Mouse (Mus musculus): ENCODE measurements around the gene P2rx4. TPM values are rescaled to one million over a fixed set of nuclear protein-coding genes. Genes with fewer than 3 reads are reported as not detected.

The P2rx4 gene
- polyA plus RNA-seq, 1 experiment from 2014 or later, result 36.2 TPM

- Histone ChIP-seq H3K4me3 (ENCODE audit: low read depth, low read length) (no peak overlapping the region), H3K4me2 (ENCODE audit: low read depth, low read length) (no peak overlapping the region), H3K9me3 (ENCODE audit: low read length) (no peaks in the 10 kb centered on the region), H3K36me3 (replicated peaks; ENCODE audit: insufficient read depth, low read length) (no peaks in the 10 kb centered on the region), H3K27ac (ENCODE audit: low read depth) (peak overlapping the region; percentile 35), H3K27me3 (ENCODE audit: insufficient read depth, low read length) (no peaks in the 10 kb centered on the region), H3K4me1 (ENCODE audit: insufficient read depth) (peaks cover 21% of the 10 kb centered on the region), H3K9ac (replicated peaks) (no peak overlapping the region)
- TF ChIP-seq EP300 (IDR thresholded peaks at IDR 0.05; ENCODE audit: low read depth), result no peak
- no peak for TF ChIP-seq CTCF (IDR thresholded peaks at IDR 0.05; ENCODE audit: low read depth)
- peak; percentile 62 for DNase-seq
- 64% methylated on average over 15 of the region's 15 CpGs for WGBS (ENCODE audit: insufficient replicate concordance)
- ATAC-seq, result peak; percentile 73
Observed at GRCm38 (mm10) chr5:122769101-122769568, 61.8 kb downstream of the P2rx4 start.

GRCm38 (mm10) chr5:122770304-122770703, 63.0 kb downstream of the P2rx4 start:
- 59% methylated on average over 7 of the region's 7 CpGs for WGBS (ENCODE audit: insufficient replicate concordance)
- TF ChIP-seq CTCF (IDR thresholded peaks at IDR 0.05; ENCODE audit: low read depth) (no peak), EP300 (IDR thresholded peaks at IDR 0.05; ENCODE audit: low read depth) (no peak)
- H3K9me3 ChIP-seq (ENCODE audit: low read length), result no peaks in the 10 kb centered on the region
- H3K27ac ChIP-seq (ENCODE audit: low read depth), result peak overlapping the region; percentile 85
- ATAC-seq (no peak), DNase-seq (no peak)
- peak overlapping the region; percentile 35 for H3K9ac ChIP-seq (replicated peaks)
- no peak overlapping the region for H3K4me3 ChIP-seq (ENCODE audit: low read depth, low read length)
- H3K4me1 ChIP-seq (ENCODE audit: insufficient read depth), result peaks cover 29% of the 10 kb centered on the region
- peak overlapping the region; percentile 53 for H3K4me2 ChIP-seq (ENCODE audit: low read depth, low read length)
- no peaks in the 10 kb centered on the region for H3K27me3 ChIP-seq (ENCODE audit: insufficient read depth, low read length)
- no peaks in the 10 kb centered on the region for H3K36me3 ChIP-seq (replicated peaks; ENCODE audit: insufficient read depth, low read length)

GRCm38 (mm10) chr5:122770806-122771261, 63.5 kb downstream of the P2rx4 start:
- Histone ChIP-seq H3K36me3 (replicated peaks; ENCODE audit: insufficient read depth, low read length) (no peaks in the 10 kb centered on the region), H3K4me2 (ENCODE audit: low read depth, low read length) (peak overlapping the region; percentile 53), H3K4me1 (ENCODE audit: insufficient read depth) (peaks cover 35% of the 10 kb centered on the region), H3K27me3 (ENCODE audit: insufficient read depth, low read length) (no peaks in the 10 kb centered on the region), H3K4me3 (ENCODE audit: low read depth, low read length) (no peak overlapping the region), H3K27ac (ENCODE audit: low read depth) (peak overlapping the region; percentile 85), H3K9ac (replicated peaks) (peak overlapping the region; percentile 35), H3K9me3 (ENCODE audit: low read length) (no peaks in the 10 kb centered on the region)
- DNase-seq (peak; percentile 58), ATAC-seq (peak; percentile 24; the same call in 1 of the 2 replicates)
- WGBS (ENCODE audit: insufficient replicate concordance), result 33% methylated on average over 10 of the region's 10 CpGs
- TF ChIP-seq CTCF (IDR thresholded peaks at IDR 0.05; ENCODE audit: low read depth), result no peak
- TF ChIP-seq EP300 (IDR thresholded peaks at IDR 0.05; ENCODE audit: low read depth), result no peak

- H3K4me2 ChIP-seq (ENCODE audit: low read depth, low read length), result peak overlapping the region; percentile 53
Observed at GRCm38 (mm10) chr5:122771428-122771827, 64.1 kb downstream of the P2rx4 start.

DNA sequence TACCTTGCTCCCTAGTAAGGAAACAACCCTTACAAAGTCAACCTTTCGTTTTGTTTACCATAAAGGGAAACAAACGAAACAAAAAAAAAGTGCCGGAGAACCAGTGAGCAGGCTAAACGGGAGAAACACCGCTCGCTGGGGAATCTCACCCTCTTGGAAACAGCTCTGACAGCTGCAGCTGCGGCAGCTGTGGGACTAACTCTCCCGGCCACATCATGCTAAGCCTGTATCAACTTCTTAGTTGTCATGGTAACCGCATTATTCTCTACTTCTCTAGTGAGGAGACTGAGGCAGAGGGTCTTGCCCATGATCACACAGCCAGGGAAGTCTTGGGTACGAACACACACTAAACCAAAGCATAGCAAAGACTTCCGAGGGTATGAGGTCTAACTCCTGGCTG, 66.4 kb downstream of the P2rx4 start:
- Histone ChIP-seq H3K4me3 (ENCODE audit: low read depth, low read length) (no peak overlapping the region), H3K27me3 (ENCODE audit: insufficient read depth, low read length) (no peaks in the 10 kb centered on the region), H3K9me3 (ENCODE audit: low read length) (no peaks in the 10 kb centered on the region), H3K27ac (ENCODE audit: low read depth) (no peak overlapping the region), H3K4me1 (ENCODE audit: insufficient read depth) (peaks cover 44% of the 10 kb centered on the region), H3K9ac (replicated peaks) (no peak overlapping the region), H3K4me2 (ENCODE audit: low read depth, low read length) (no peak overlapping the region), H3K36me3 (replicated peaks; ENCODE audit: insufficient read depth, low read length) (no peaks in the 10 kb centered on the region)
- no peak for ATAC-seq
- TF ChIP-seq EP300 (IDR thresholded peaks at IDR 0.05; ENCODE audit: low read depth) (no peak), CTCF (IDR thresholded peaks at IDR 0.05; ENCODE audit: low read depth) (no peak)
- no peak for DNase-seq
- WGBS (ENCODE audit: insufficient replicate concordance), result 85% methylated on average over 11 of the region's 11 CpGs

More at GRCm38 (mm10) chr5:122771428-122771827, 64.1 kb downstream of the P2rx4 start:
- Histone ChIP-seq H3K27me3 (ENCODE audit: insufficient read depth, low read length) (no peaks in the 10 kb centered on the region), H3K9ac (replicated peaks) (no peak overlapping the region), H3K9me3 (ENCODE audit: low read length) (no peaks in the 10 kb centered on the region), H3K27ac (ENCODE audit: low read depth) (peak overlapping the region; percentile 85; the same call in 1 of the 2 replicates), H3K4me3 (ENCODE audit: low read depth, low read length) (no peak overlapping the region), H3K4me1 (ENCODE audit: insufficient read depth) (peaks cover 35% of the 10 kb centered on the region), H3K36me3 (replicated peaks; ENCODE audit: insufficient read depth, low read length) (no peaks in the 10 kb centered on the region)
- ATAC-seq, result no peak
- DNase-seq, result no peak
- TF ChIP-seq EP300 (IDR thresholded peaks at IDR 0.05; ENCODE audit: low read depth), result no peak
- TF ChIP-seq CTCF (IDR thresholded peaks at IDR 0.05; ENCODE audit: low read depth), result no peak
- 46% methylated on average over 9 of the region's 9 CpGs for WGBS (ENCODE audit: insufficient replicate concordance)

GRCm38 (mm10) chr5:122774743-122775611, 67.6 kb downstream of the P2rx4 start:
- H3K27me3 ChIP-seq (ENCODE audit: insufficient read depth, low read length), result no peaks in the 10 kb centered on the region
- ATAC-seq (peak; percentile 64), DNase-seq (peak; percentile 67)
- H3K9me3 ChIP-seq (ENCODE audit: low read length), result no peaks in the 10 kb centered on the region
- TF ChIP-seq EP300 (IDR thresholded peaks at IDR 0.05; ENCODE audit: low read depth) (peak; percentile 51; the same call in 1 of the 2 replicates), CTCF (IDR thresholded peaks at IDR 0.05; ENCODE audit: low read depth) (no peak)
- H3K36me3 ChIP-seq (replicated peaks; ENCODE audit: insufficient read depth, low read length), result no peaks in the 10 kb centered on the region
- peak overlapping the region; percentile 4 for H3K4me3 ChIP-seq (ENCODE audit: low read depth, low read length)
- H3K4me2 ChIP-seq (ENCODE audit: low read depth, low read length), result peak overlapping the region; percentile 47
- WGBS (ENCODE audit: insufficient replicate concordance), result 56% methylated on average over 28 of the region's 28 CpGs
- no peak overlapping the region for H3K9ac ChIP-seq (replicated peaks)
- H3K4me1 ChIP-seq (ENCODE audit: insufficient read depth), result peaks cover 35% of the 10 kb centered on the region
- peak overlapping the region; percentile 1 for H3K27ac ChIP-seq (ENCODE audit: low read depth)
